14 mouse cellular contexts compared by ENCODE assay signal in the genomic region with DNA sequence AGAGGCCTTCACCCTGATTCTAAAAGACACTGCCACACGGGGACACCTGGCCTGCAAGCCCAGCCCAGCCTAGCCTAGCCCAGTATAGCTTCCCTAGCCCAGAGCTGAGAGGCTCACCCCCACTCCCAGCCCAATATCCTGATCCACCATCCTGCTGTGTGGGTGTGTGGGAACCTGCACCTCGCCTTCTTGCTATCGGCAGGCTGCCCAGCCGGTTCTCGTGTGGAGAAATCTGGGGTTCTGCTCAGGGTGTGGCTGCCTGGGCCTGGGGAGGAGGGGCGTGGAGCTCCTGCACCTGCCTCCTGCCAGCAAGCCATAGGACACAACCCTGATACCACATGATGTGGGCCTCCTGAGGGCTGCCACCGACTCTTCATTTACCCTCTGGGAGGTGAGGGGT. TPM values are rescaled to one million over a fixed set of nuclear protein-coding genes. Genes with fewer than 3 reads are reported as not detected.
A peak's percentile ranks its signal among the peaks of the same experiment; 100 is the strongest.
DNase-seq lines count a peak whose midpoint lies in the region; ATAC-seq and TF ChIP-seq lines count a peak whose summit lies in the region.
"Had no signal": no experiment of that assay in that cellular context is flagged by ENCODE, and none has a peak within 500 bp of the region (broad histone marks: within the 10 kb centered on the region; RNA-seq: fewer than 3 reads in every experiment).

No protein-coding gene starts in this region.

- WGBS in limb, embryonic 15.5 days: 59% methylated on average over 7 of the region's 7 CpGs
- 81% methylated on average over 7 of the region's 7 CpGs for WGBS in limb, embryonic 10.5 days
- WGBS in small intestine, adult 2 months: 32% methylated on average over 7 of the region's 7 CpGs

- H3K4me3 ChIP-seq in limb, embryonic 15.5 days: no peak overlapping the region
- H3K4me3 ChIP-seq in limb, embryonic 10.5 days: no peak overlapping the region
- H3K4me3 ChIP-seq in small intestine, adult 2 months (ENCODE audit: low read depth, low read length): no peak overlapping the region
- H3K4me3 ChIP-seq: embryonic facial prominence, embryonic 13.5 days; forebrain, embryonic 15.5 days had no signal

- H3K27me3 ChIP-seq in limb, embryonic 15.5 days: 0 out of 2 replicates have a peak, but pooled peaks cover 4% of the 10 kb centered on the region
- 0 out of 2 replicates have a peak, but pooled peaks cover 5% of the 10 kb centered on the region for H3K27me3 ChIP-seq in limb, embryonic 10.5 days (ENCODE audit: low read depth, poor library complexity, severe bottlenecking)
- no peaks in the 10 kb centered on the region for H3K27me3 ChIP-seq in small intestine, adult 2 months (ENCODE audit: control insufficient read depth, insufficient read depth, low read length)
- H3K27me3 ChIP-seq: embryonic facial prominence, embryonic 13.5 days; forebrain, embryonic 15.5 days had no signal

- H3K4me1 ChIP-seq in limb, embryonic 15.5 days: peaks cover 10% of the 10 kb centered on the region
- peaks cover 12% of the 10 kb centered on the region for H3K4me1 ChIP-seq in limb, embryonic 10.5 days
- peaks cover 26% of the 10 kb centered on the region for H3K4me1 ChIP-seq in small intestine, adult 2 months (ENCODE audit: control insufficient read depth, insufficient read depth, insufficient read length, low read length)
- H3K4me1 ChIP-seq: forebrain, embryonic 15.5 days had no signal

- TF ChIP-seq CTCF in small intestine, adult 2 months (IDR thresholded peaks at IDR 0.05; ENCODE audit: extremely low read depth, insufficient read length, insufficient replicate concordance, low read depth, low read length): no peak

- H3K4me2 ChIP-seq in limb, embryonic 15.5 days: no peak overlapping the region
- H3K4me2 ChIP-seq: embryonic facial prominence, embryonic 13.5 days; forebrain, embryonic 15.5 days; midbrain, embryonic 11.5 days had no signal

- DNase-seq in limb, embryonic 10.5 days (ENCODE audit: low spot score): no peak
- peak; percentile 70 to 81 for DNase-seq in frontal cortex, postnatal 36 days (ENCODE audit: low spot score in 2 of 2)
- DNase-seq in layer of hippocampus, adult 9-11 months: peak; percentile 81
- DNase-seq in gastrocnemius, postnatal 25 days: no peak
- no peak for DNase-seq in heart, adult 8-10 months (ENCODE audit: low spot score)
- DNase-seq: cerebellum, postnatal 14 days; heart, postnatal 10 days; kidney, postnatal 14 days; liver had no signal

- H3K36me3 ChIP-seq in limb, embryonic 15.5 days: no peaks in the 10 kb centered on the region
- H3K36me3 ChIP-seq in limb, embryonic 10.5 days: no peaks in the 10 kb centered on the region
- H3K36me3 ChIP-seq in small intestine, adult 2 months (ENCODE audit: control insufficient read depth, insufficient read depth, low read length): no peaks in the 10 kb centered on the region
- H3K36me3 ChIP-seq: embryonic facial prominence, embryonic 13.5 days; forebrain, embryonic 15.5 days had no signal

- peak overlapping the region; percentile 74 for H3K27ac ChIP-seq in limb, embryonic 15.5 days
- no peak overlapping the region for H3K27ac ChIP-seq in limb, embryonic 10.5 days
- H3K27ac ChIP-seq in small intestine, adult 2 months (ENCODE audit: insufficient read depth, low read depth, low read length): 0 out of 2 replicates have a peak overlapping the region, but pooled peaks have one; percentile 18
- H3K27ac ChIP-seq: embryonic facial prominence, embryonic 13.5 days; forebrain, embryonic 15.5 days had no signal

- no peak overlapping the region for H3K9ac ChIP-seq in limb, embryonic 15.5 days
- H3K9ac ChIP-seq: embryonic facial prominence, embryonic 13.5 days; forebrain, embryonic 15.5 days had no signal

- ATAC-seq in limb, embryonic 15.5 days (ENCODE audit: insufficient number of reproducible peaks, low FRiP score, low TSS enrichment, low read depth): no peak
- ATAC-seq: forebrain, embryonic 15.5 days had no signal

- no peak for TF ChIP-seq POLR2A in small intestine, adult 2 months (IDR thresholded peaks at IDR 0.05; ENCODE audit: low read depth, low read length)

- H3K9me3 ChIP-seq in limb, embryonic 15.5 days: no peaks in the 10 kb centered on the region
- H3K9me3 ChIP-seq in limb, embryonic 10.5 days (replicated peaks): no peaks in the 10 kb centered on the region
- H3K9me3 ChIP-seq: embryonic facial prominence, embryonic 13.5 days; forebrain, embryonic 15.5 days had no signal

RNA-seq across cellular contexts. Expression of a gene that starts 11.2 kb away (rescaled TPM):
- 8.0 and 9.2 TPM in 2 replicates for polyA plus RNA-seq in limb, embryonic 15.5 days (2015; fragmentation: Nextera tagmentation; extraction: Ambion mirVana)
- polyA plus RNA-seq in limb, embryonic 10.5 days (2016; fragmentation: Nextera tagmentation; extraction: Ambion mirVana): 1.2 and 2.2 TPM in 2 replicates
- 2.4 and 14.5 TPM in 2 replicates for polyA plus RNA-seq in small intestine, adult 2 months (2012; rRNA removed)
- not detected for total RNA-seq in gastrocnemius, postnatal 25 days (2021)
- total RNA-seq in heart, adult 8-10 months (2022): under 1 TPM in 2 of 4 experiments, not detected in 2; 0.44 to 0.62 TPM

RNA-seq across cellular contexts. Expression of a gene that starts 28.4 kb away (rescaled TPM):
- polyA plus RNA-seq in limb, embryonic 15.5 days (2015; fragmentation: Nextera tagmentation; extraction: Ambion mirVana): 6.3 and 8.7 TPM in 2 replicates
- 2.8 and 3.9 TPM in 2 replicates for polyA plus RNA-seq in limb, embryonic 10.5 days (2016; fragmentation: Nextera tagmentation; extraction: Ambion mirVana)
- polyA plus RNA-seq in small intestine, adult 2 months (2012; rRNA removed): 2.1 and 2.7 TPM in 2 replicates
- 1 to 10 TPM; 5.3 to 5.5 TPM for total RNA-seq in gastrocnemius, postnatal 25 days (2021)
- total RNA-seq in heart, adult 8-10 months (2022): 10 to 100 TPM in 3 of 4 experiments, 1 to 10 TPM in 1; 9.2 to 13.4 (median 12.3) TPM

Comparison
In these comparisons a context has a peak if more than half of its experiments do, and no peak if none do; other contexts are left out.
1. DNase-seq: peak in frontal cortex, postnatal 36 days (2 of 2) and layer of hippocampus, adult 9-11 months (single experiment); none in limb, embryonic 10.5 days (single experiment), gastrocnemius, postnatal 25 days (single experiment) and heart, adult 8-10 months (single experiment).